Mouse (Mus musculus) stomach, embryonic 14.5 days (tissue): ENCODE measurements around the gene Prkab1. TPM values are rescaled to one million over a fixed set of nuclear protein-coding genes. Genes with fewer than 3 reads are reported as not detected.

ENCODE experiments used
- ATAC-seq: fragments of 200-750 bp; cut with Nextera tagmentation; 2 replicates; pipeline ENCODE4 v1.8.0; 2017; ENCODE audit warnings: low read depth, moderate TSS enrichment; ENCODE audit not compliant: insufficient number of reproducible peaks, insufficient read depth, low FRiP score
- H3K27ac ChIP-seq: fragments of 300-500 bp; sonication (generic); 2 replicates; pipeline ENCODE4 v1.5.1; 2014; ENCODE audit warnings: mild to moderate bottlenecking, low read length, moderate library complexity, mixed read lengths
- H3K27me3 ChIP-seq: fragments of 300-500 bp; sonication (generic); 2 replicates; pipeline ENCODE4 v1.6.1; 2014; ENCODE audit warnings: low read length, control low read depth, mixed read lengths; ENCODE audit not compliant: control insufficient read depth, insufficient read depth
- H3K36me3 ChIP-seq: fragments of 300-500 bp; sonication (generic); 2 replicates; pipeline ENCODE4 v1.6.1; 2014; ENCODE audit warnings: mild to moderate bottlenecking, control low read depth, low read length, moderate library complexity, mixed read lengths; ENCODE audit not compliant: control insufficient read depth, insufficient read depth
- H3K4me1 ChIP-seq: fragments of 300-500 bp; sonication (generic); 2 replicates; pipeline ENCODE4 v1.6.1; 2014; ENCODE audit warnings: low read length, control low read depth, mixed read lengths; ENCODE audit not compliant: control insufficient read depth, insufficient read depth
- H3K4me2 ChIP-seq: fragments of 300-500 bp; sonication (generic); replicated peaks from 2 replicates; pipeline ENCODE4 v1.6.1; 2014; ENCODE audit warnings: low read depth, low read length, control low read depth
- H3K4me3 ChIP-seq: fragments of 300-500 bp; sonication (generic); 2 replicates; pipeline ENCODE4 v1.5.1; 2014; ENCODE audit warnings: low read depth, low read length, control low read depth
- H3K9ac ChIP-seq: fragments of 300-500 bp; sonication (generic); replicated peaks from 2 replicates; pipeline ENCODE4 v1.6.1; 2014; ENCODE audit warnings: low read depth, mild to moderate bottlenecking, control low read depth, low read length, moderate library complexity, mixed read lengths
- H3K9me3 ChIP-seq: fragments of 300-500 bp; sonication (generic); 2 replicates; pipeline ENCODE4 v1.6.1; 2016; ENCODE audit warnings: low read depth, low read length, control low read depth; ENCODE audit not compliant: control insufficient read depth
- WGBS: fragments of 180-500 bp; shearing (Covaris S2); extraction: QIAGEN DNeasy Blood & Tissue Kit; methylation state at CpG from one replicate; pipeline ENCODE4 v1.1.7; 2014; 5-methylcytosine and 5-hydroxymethylcytosine counted together
- polyA plus RNA-seq: library from polyadenylated mRNA; unstranded; fragments of >200 nt; fragmentation: Nextera tagmentation; extraction: Ambion mirVana; gene quantifications from 2 replicates; pipeline ENCODE4 v1.2.1, GENCODE M21; 2014

Prkab1 gene
- polyA plus RNA-seq, 1 experiment from 2014 or later = 60.8 TPM

GRCm38 (mm10) chr5:115977266-115977665 is 47.0 kb downstream of the Prkab1 start:
- H3K36me3 ChIP-seq = no peaks in the 10 kb centered on the region; the same call in none of the 2 replicates
- 50% methylated on average over 10 of the region's 10 CpGs for WGBS
- no peaks in the 10 kb centered on the region for H3K27me3 ChIP-seq
- no peak overlapping the region for H3K4me3 ChIP-seq
- no peak overlapping the region for H3K9ac ChIP-seq
- no peaks in the 10 kb centered on the region for H3K4me1 ChIP-seq
- H3K9me3 ChIP-seq = no peaks in the 10 kb centered on the region
- H3K27ac ChIP-seq = peak overlapping the region; percentile 66; the same call in 1 of the 2 replicates
- H3K4me2 ChIP-seq = no peak overlapping the region
- no peak for ATAC-seq

- H3K4me3 ChIP-seq = no peak overlapping the region
- H3K4me2 ChIP-seq = no peak overlapping the region
- H3K36me3 ChIP-seq = no peaks in the 10 kb centered on the region; the same call in 1 of the 2 replicates
- no peaks in the 10 kb centered on the region for H3K4me1 ChIP-seq
- H3K27me3 ChIP-seq = no peaks in the 10 kb centered on the region
- 95% methylated on average over 5 of the region's 5 CpGs for WGBS
- no peak overlapping the region for H3K27ac ChIP-seq
- ATAC-seq = no peak
- H3K9me3 ChIP-seq = no peaks in the 10 kb centered on the region
- H3K9ac ChIP-seq = no peak overlapping the region
Observed at GRCm38 (mm10) chr5:115976446-115976845, 47.9 kb downstream of the Prkab1 start.

GRCm38 (mm10) chr5:115975672-115976071 is 48.6 kb downstream of the Prkab1 start:
- Histone ChIP-seq H3K27ac (no peak overlapping the region), H3K9ac (no peak overlapping the region), H3K4me1 (no peaks in the 10 kb centered on the region), H3K36me3 (no peaks in the 10 kb centered on the region; the same call in 1 of the 2 replicates), H3K9me3 (no peaks in the 10 kb centered on the region), H3K4me2 (no peak overlapping the region), H3K4me3 (no peak overlapping the region), H3K27me3 (no peaks in the 10 kb centered on the region)
- 86% methylated on average over 10 of the region's 10 CpGs for WGBS
- no peak for ATAC-seq

- peak overlapping the region; percentile 57; the same call in 1 of the 2 replicates for H3K27ac ChIP-seq
- no peak overlapping the region for H3K9ac ChIP-seq
- no peaks in the 10 kb centered on the region for H3K27me3 ChIP-seq
- no peaks in the 10 kb centered on the region for H3K4me1 ChIP-seq
- H3K9me3 ChIP-seq = no peaks in the 10 kb centered on the region
- ATAC-seq = peak; percentile 84
- peaks cover 6% of the 10 kb centered on the region for H3K36me3 ChIP-seq
- H3K4me3 ChIP-seq = no peak overlapping the region
- WGBS = 69% methylated on average over 15 of the region's 15 CpGs
- H3K4me2 ChIP-seq = no peak overlapping the region
Observed at GRCm38 (mm10) chr5:115971236-115971635, 53.1 kb downstream of the Prkab1 start.

Other genes starting within 250 kb of the Prkab1 start
- 29.2 and 29.7 TPM in 2 replicates for gene Cit, start 179.2 kb downstream of the Prkab1 start, polyA plus RNA-seq
- not detected in 2 replicates for gene Tmem233, start 58.7 kb upstream of the Prkab1 start, polyA plus RNA-seq